Mouse (Mus musculus) spleen, adult 2 months (tissue): ENCODE data around the gene Ttc30a2.

ENCODE experiments used
- CTCF ChIP-seq: fragments of 200-500 bp; IDR thresholded peaks from 2 replicates; pipeline ENCODE4 v1.5.1; 2011; ENCODE audit warnings: mild to moderate bottlenecking, inconsistent platforms; ENCODE audit not compliant: insufficient read depth, insufficient read length, insufficient replicate concordance; ENCODE audit errors: extremely low read depth
- POLR2A ChIP-seq: fragments of 200-500 bp; IDR thresholded peaks from 2 replicates; pipeline ENCODE4 v1.6.1; 2011; ENCODE audit warnings: low read depth, low read length, inconsistent platforms

GRCm38 (mm10) chr2:75926061-75926460 lies 51.9 kb downstream of the Ttc30a2 start:
- TF ChIP-seq CTCF (no peak), POLR2A (no peak)
